Mouse (Mus musculus) neural tube, embryonic 13.5 days (tissue): ENCODE results near the gene Hbb-y. TPM values are rescaled to one million over a fixed set of nuclear protein-coding genes. Genes with fewer than 3 reads are reported as not detected.

Experiments
- ATAC-seq: fragments of 200-750 bp; cut with Nextera tagmentation; 2 replicates; pipeline ENCODE4 v1.8.0; 2017; ENCODE audit warnings: low read depth, mild to moderate bottlenecking, moderate TSS enrichment, moderate library complexity
- H3K27ac ChIP-seq: fragments of 300-500 bp; sonication (generic); replicated peaks from 2 replicates; pipeline ENCODE4 v1.5.1; 2015; ENCODE audit warnings: moderate library complexity, mild to moderate bottlenecking, inconsistent platforms
- H3K27me3 ChIP-seq: fragments of 300-500 bp; sonication (generic); 2 replicates; pipeline ENCODE4 v1.6.1; 2015; ENCODE audit warnings: mild to moderate bottlenecking, inconsistent platforms
- H3K36me3 ChIP-seq: fragments of 300-500 bp; sonication (generic); 2 replicates; pipeline ENCODE4 v1.6.1; 2015; ENCODE audit warnings: mild to moderate bottlenecking, inconsistent platforms
- H3K4me1 ChIP-seq: fragments of 300-500 bp; sonication (generic); replicated peaks from 2 replicates; pipeline ENCODE4 v1.6.1; 2015; ENCODE audit warnings: inconsistent platforms
- H3K4me2 ChIP-seq: fragments of 300-500 bp; sonication (generic); 2 replicates; pipeline ENCODE4 v1.6.1; 2015; ENCODE audit warnings: inconsistent platforms, mild to moderate bottlenecking, moderate library complexity
- H3K4me3 ChIP-seq: fragments of 300-500 bp; sonication (generic); 2 replicates; pipeline ENCODE4 v1.5.1; 2015; ENCODE audit warnings: mild to moderate bottlenecking, inconsistent platforms
- H3K9ac ChIP-seq: fragments of 300-500 bp; sonication (generic); 2 replicates; pipeline ENCODE4 v1.6.1; 2015; ENCODE audit warnings: moderate library complexity, mild to moderate bottlenecking, inconsistent platforms
- H3K9me3 ChIP-seq: fragments of 300-500 bp; sonication (generic); 2 replicates; pipeline ENCODE4 v1.6.1; 2016; ENCODE audit warnings: inconsistent platforms
- WGBS: fragments of 180-500 bp; shearing (Covaris S2); methylation state at CpG from one replicate; pipeline ENCODE4 v1.1.7; 2015; 5-methylcytosine and 5-hydroxymethylcytosine counted together
- polyA plus RNA-seq: library from polyadenylated mRNA; unstranded; fragments of >200 nt; fragmentation: Nextera tagmentation; extraction: Ambion mirVana; gene quantifications from 2 replicates; pipeline ENCODE4 v1.2.1, GENCODE M21; 2015

Hbb-y gene
- polyA plus RNA-seq: 3,874 and 4,036 TPM in 2 replicates

GRCm38 (mm10) chr7:103853090-103853489, at the start of gene Hbb-y:
Gene Hbb-y, minus strand, starts transcription at chr7:103853216.
- no peaks in the 10 kb centered on the region for H3K9me3 ChIP-seq
- no peak within 1 kb of the TSS for H3K9ac ChIP-seq
- WGBS: 76% methylated on average over 2 of the region's 2 CpGs
- H3K4me2 ChIP-seq: no peak within 1 kb of the TSS
- H3K27me3 ChIP-seq: no peaks in the 10 kb centered on the region
- H3K4me3 ChIP-seq: no peak within 1 kb of the TSS
- ATAC-seq: no peak
- H3K27ac ChIP-seq: no peak within 1 kb of the TSS
- H3K4me1 ChIP-seq: no peaks in the 10 kb centered on the region
- no peaks in the 10 kb centered on the region for H3K36me3 ChIP-seq

GRCm38 (mm10) chr7:103894385-103894784, 41.4 kb upstream of the Hbb-y start, which contains the start of gene Olfr64:
Gene Olfr64, minus strand, starts transcription at chr7:103894485.
- Histone ChIP-seq H3K4me1 (no peaks in the 10 kb centered on the region), H3K36me3 (no peaks in the 10 kb centered on the region), H3K4me2 (no peak within 1 kb of the TSS), H3K9ac (no peak within 1 kb of the TSS), H3K27ac (no peak within 1 kb of the TSS), H3K27me3 (no peaks in the 10 kb centered on the region), H3K9me3 (no peaks in the 10 kb centered on the region), H3K4me3 (no peak within 1 kb of the TSS)
- no peak for ATAC-seq
- whole genome bisulfite sequencing: 74% methylated on average over 1 of the region's 1 CpGs

GRCm38 (mm10) chr7:103886152-103886551, 33.1 kb upstream of the Hbb-y start, which contains the start of gene Olfr66:
Gene Olfr66, minus strand, starts transcription at chr7:103886252.
- no peak within 1 kb of the TSS for H3K4me3 ChIP-seq
- no peak within 1 kb of the TSS for H3K27ac ChIP-seq
- no peak within 1 kb of the TSS for H3K9ac ChIP-seq
- H3K9me3 ChIP-seq: no peaks in the 10 kb centered on the region
- H3K4me1 ChIP-seq: no peaks in the 10 kb centered on the region
- no peaks in the 10 kb centered on the region for H3K36me3 ChIP-seq
- H3K4me2 ChIP-seq: no peak within 1 kb of the TSS
- no peak for ATAC-seq
- no peaks in the 10 kb centered on the region for H3K27me3 ChIP-seq

GRCm38 (mm10) chr7:103877093-103877492, 24.1 kb upstream of the Hbb-y start:
- H3K4me2 ChIP-seq: no peak overlapping the region
- H3K9me3 ChIP-seq: no peaks in the 10 kb centered on the region
- H3K9ac ChIP-seq: no peak overlapping the region

GRCm38 (mm10) chr7:103874451-103874850, 21.4 kb upstream of the Hbb-y start:
- no peak overlapping the region for H3K9ac ChIP-seq
- no peak overlapping the region for H3K27ac ChIP-seq
- no peaks in the 10 kb centered on the region for H3K36me3 ChIP-seq
- H3K4me3 ChIP-seq: no peak overlapping the region
- 58% methylated on average over 5 of the region's 5 CpGs for WGBS
- H3K9me3 ChIP-seq: no peaks in the 10 kb centered on the region
- no peaks in the 10 kb centered on the region for H3K27me3 ChIP-seq
- no peak overlapping the region for H3K4me2 ChIP-seq
- ATAC-seq: no peak
- no peaks in the 10 kb centered on the region for H3K4me1 ChIP-seq

More at GRCm38 (mm10) chr7:103877093-103877492, 24.1 kb upstream of the Hbb-y start:
- Histone ChIP-seq H3K27ac (no peak overlapping the region), H3K4me1 (no peaks in the 10 kb centered on the region), H3K27me3 (no peaks in the 10 kb centered on the region), H3K4me3 (no peak overlapping the region), H3K36me3 (no peaks in the 10 kb centered on the region)
- no peak for ATAC-seq
- 91% methylated on average over 2 of the region's 2 CpGs for WGBS

GRCm38 (mm10) chr7:103873064-103873463, 20.0 kb upstream of the Hbb-y start:
- no peak overlapping the region for H3K4me2 ChIP-seq
- no peaks in the 10 kb centered on the region for H3K4me1 ChIP-seq
- ATAC-seq: no peak
- no peak overlapping the region for H3K27ac ChIP-seq
- H3K9me3 ChIP-seq: no peaks in the 10 kb centered on the region
- no peaks in the 10 kb centered on the region for H3K36me3 ChIP-seq
- no peaks in the 10 kb centered on the region for H3K27me3 ChIP-seq
- H3K4me3 ChIP-seq: no peak overlapping the region
- WGBS: 12% methylated on average over 1 of the region's 1 CpGs
- H3K9ac ChIP-seq: no peak overlapping the region

- Histone ChIP-seq H3K27me3 (no peaks in the 10 kb centered on the region), H3K4me1 (no peaks in the 10 kb centered on the region), H3K9ac (no peak overlapping the region), H3K4me2 (no peak overlapping the region), H3K36me3 (no peaks in the 10 kb centered on the region), H3K9me3 (no peaks in the 10 kb centered on the region), H3K4me3 (no peak overlapping the region), H3K27ac (no peak overlapping the region)
- ATAC-seq: no peak
Measured at GRCm38 (mm10) chr7:103870667-103871066, 17.7 kb upstream of the Hbb-y start.

- ATAC-seq: no peak
- no peaks in the 10 kb centered on the region for H3K4me1 ChIP-seq
- H3K4me2 ChIP-seq: no peak overlapping the region
- H3K9me3 ChIP-seq: no peaks in the 10 kb centered on the region
- H3K27me3 ChIP-seq: no peaks in the 10 kb centered on the region
- H3K9ac ChIP-seq: no peak overlapping the region
- H3K27ac ChIP-seq: no peak overlapping the region
- H3K4me3 ChIP-seq: no peak overlapping the region
- H3K36me3 ChIP-seq: no peaks in the 10 kb centered on the region
Measured at GRCm38 (mm10) chr7:103865716-103866115, 12.7 kb upstream of the Hbb-y start.

- Histone ChIP-seq H3K27me3 (no peaks in the 10 kb centered on the region), H3K9ac (no peak overlapping the region), H3K36me3 (no peaks in the 10 kb centered on the region), H3K4me3 (no peak overlapping the region), H3K9me3 (no peaks in the 10 kb centered on the region), H3K4me2 (no peak overlapping the region), H3K27ac (no peak overlapping the region), H3K4me1 (no peaks in the 10 kb centered on the region)
- ATAC-seq: no peak
- 91% methylated on average over 3 of the region's 3 CpGs for WGBS
Measured at GRCm38 (mm10) chr7:103861531-103861930, 8.5 kb upstream of the Hbb-y start.

- no peaks in the 10 kb centered on the region for H3K4me1 ChIP-seq
- H3K9ac ChIP-seq: no peak overlapping the region
- no peak overlapping the region for H3K27ac ChIP-seq
- 59% methylated on average over 1 of the region's 1 CpGs for WGBS
- no peak overlapping the region for H3K4me2 ChIP-seq
- no peak overlapping the region for H3K4me3 ChIP-seq
- no peak for ATAC-seq
- no peaks in the 10 kb centered on the region for H3K36me3 ChIP-seq
- H3K27me3 ChIP-seq: no peaks in the 10 kb centered on the region
- H3K9me3 ChIP-seq: no peaks in the 10 kb centered on the region
Measured at GRCm38 (mm10) chr7:103860855-103861254, 7.8 kb upstream of the Hbb-y start.

- Histone ChIP-seq H3K9ac (no peak overlapping the region), H3K4me2 (no peak overlapping the region), H3K4me3 (no peak overlapping the region), H3K9me3 (no peaks in the 10 kb centered on the region), H3K36me3 (no peaks in the 10 kb centered on the region), H3K27ac (no peak overlapping the region), H3K27me3 (no peaks in the 10 kb centered on the region), H3K4me1 (no peaks in the 10 kb centered on the region)
- WGBS: 78% methylated on average over 2 of the region's 2 CpGs
- ATAC-seq: no peak
Measured at GRCm38 (mm10) chr7:103859076-103859475, 6.1 kb upstream of the Hbb-y start.

- WGBS: 78% methylated on average over 1 of the region's 1 CpGs
- no peak overlapping the region for H3K4me3 ChIP-seq
- no peak overlapping the region for H3K9ac ChIP-seq
- no peaks in the 10 kb centered on the region for H3K9me3 ChIP-seq
- no peak overlapping the region for H3K27ac ChIP-seq
- H3K4me2 ChIP-seq: no peak overlapping the region
- no peaks in the 10 kb centered on the region for H3K36me3 ChIP-seq
- no peak for ATAC-seq
- no peaks in the 10 kb centered on the region for H3K4me1 ChIP-seq
- H3K27me3 ChIP-seq: no peaks in the 10 kb centered on the region
Measured at GRCm38 (mm10) chr7:103854669-103855068, 1.7 kb upstream of the Hbb-y start.

- Histone ChIP-seq H3K4me1 (no peaks in the 10 kb centered on the region), H3K27me3 (no peaks in the 10 kb centered on the region), H3K9ac (no peak overlapping the region), H3K27ac (no peak overlapping the region), H3K9me3 (no peaks in the 10 kb centered on the region), H3K4me2 (no peak overlapping the region), H3K4me3 (no peak overlapping the region), H3K36me3 (no peaks in the 10 kb centered on the region)
- 74% methylated on average over 2 of the region's 2 CpGs for WGBS
- ATAC-seq: no peak
Measured at GRCm38 (mm10) chr7:103844525-103845325, 8.3 kb downstream of the Hbb-y start.
